Mouse (Mus musculus) CD8-positive naive resting alpha-beta T cell, adult 2 months (primary cell): Measurements from ENCODE around the gene Dnm3.
A peak's percentile ranks its signal among the peaks of the same experiment; 100 is the strongest.

Experiments
- DNase-seq, 2 experiments: peaks; one replicate each; pipeline ENCODE4 v3.0.0; 2022; ENCODE audit warnings: low read depth in 2 of 2, low spot score in 2 of 2

Gene Dnm3

GRCm38 (mm10) chr1:162003729-162004517 is 473.9 kb downstream of the Dnm3 start:
- DNase-seq = no peak

DNA sequence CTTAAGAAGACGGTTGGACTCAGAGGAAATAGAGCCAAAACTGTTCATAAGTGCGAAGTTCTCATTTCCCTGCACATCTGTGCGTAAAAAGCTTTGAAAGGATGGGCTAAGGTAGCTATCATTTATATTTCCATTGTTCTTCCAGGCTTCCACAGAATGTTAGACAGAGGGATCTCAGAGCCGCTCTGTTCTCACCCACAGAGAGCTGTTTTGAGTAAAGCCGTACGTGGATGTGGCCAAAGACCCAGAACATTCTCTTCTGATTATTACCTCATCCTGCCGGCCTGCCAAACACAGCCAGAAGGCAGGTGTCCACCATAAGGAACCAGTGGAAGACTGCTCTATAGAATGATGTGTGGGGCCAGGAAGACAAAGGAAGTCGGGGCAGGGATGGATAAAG is 476.5 kb downstream of the Dnm3 start:
- no peak for DNase-seq

GRCm38 (mm10) chr1:161999882-162000371 is 477.9 kb downstream of the Dnm3 start:
- peak; percentile 52 to 63 for DNase-seq

- DNase-seq = peak in 1 of 2 experiments; percentile 3
Observed at GRCm38 (mm10) chr1:161999338-161999737, 478.5 kb downstream of the Dnm3 start.

- DNase-seq = no peak
Observed at GRCm38 (mm10) chr1:161998781-161999180, 479.1 kb downstream of the Dnm3 start.

- no peak for DNase-seq
Observed at GRCm38 (mm10) chr1:161992389-161992788, 485.4 kb downstream of the Dnm3 start.

DNA sequence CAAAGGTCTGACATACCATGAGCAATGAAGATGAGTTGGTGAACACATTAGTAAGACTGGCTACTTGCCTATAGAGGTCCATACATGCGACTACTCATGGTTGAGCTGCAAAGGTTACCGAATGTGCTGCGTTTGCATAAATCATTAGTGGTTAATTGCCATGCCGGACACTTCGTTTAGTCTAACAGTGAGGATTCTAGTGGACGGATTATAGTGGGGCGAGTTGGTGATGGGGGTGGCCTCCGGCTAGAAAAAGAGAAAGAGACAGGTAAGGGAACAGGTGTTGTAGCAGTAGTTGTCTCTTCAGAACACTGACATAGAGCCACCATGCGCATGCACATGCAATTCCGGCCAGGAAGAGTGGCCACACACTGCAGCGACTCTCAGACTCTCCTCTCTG is 486.0 kb downstream of the Dnm3 start:
- no peak for DNase-seq

- no peak for DNase-seq
Observed at GRCm38 (mm10) chr1:161990684-161991578, 486.9 kb downstream of the Dnm3 start.

DNA sequence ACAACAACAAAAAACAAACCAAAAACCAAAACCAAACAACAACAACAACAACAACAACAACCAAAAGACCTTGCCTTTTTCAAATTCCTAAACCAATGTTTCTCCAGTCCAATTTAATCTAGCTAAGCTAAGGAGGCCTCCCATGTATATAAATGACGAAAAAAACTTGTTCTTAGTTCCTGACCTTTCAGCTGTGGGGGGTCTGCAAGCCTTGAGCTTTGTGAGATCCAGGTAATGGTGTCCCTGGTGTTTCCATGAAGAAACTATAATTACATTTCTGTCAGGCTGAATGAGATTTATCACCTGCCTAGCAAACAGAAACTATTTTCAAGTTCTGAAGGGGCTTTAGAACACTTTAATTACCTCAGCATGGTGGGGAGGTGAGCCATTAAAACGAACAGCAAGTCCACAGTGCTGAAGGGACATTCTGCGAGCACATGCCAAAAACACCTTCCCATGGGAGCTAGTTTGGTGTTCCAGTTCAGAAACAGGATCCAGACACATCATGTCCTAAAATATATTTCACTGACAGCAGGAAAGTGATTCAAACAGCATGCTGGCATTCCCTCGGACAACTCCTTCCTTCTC is 493.8 kb downstream of the Dnm3 start:
- no peak for DNase-seq

- no peak for DNase-seq
Observed at GRCm38 (mm10) chr1:161983451-161983850, 494.4 kb downstream of the Dnm3 start.

DNA sequence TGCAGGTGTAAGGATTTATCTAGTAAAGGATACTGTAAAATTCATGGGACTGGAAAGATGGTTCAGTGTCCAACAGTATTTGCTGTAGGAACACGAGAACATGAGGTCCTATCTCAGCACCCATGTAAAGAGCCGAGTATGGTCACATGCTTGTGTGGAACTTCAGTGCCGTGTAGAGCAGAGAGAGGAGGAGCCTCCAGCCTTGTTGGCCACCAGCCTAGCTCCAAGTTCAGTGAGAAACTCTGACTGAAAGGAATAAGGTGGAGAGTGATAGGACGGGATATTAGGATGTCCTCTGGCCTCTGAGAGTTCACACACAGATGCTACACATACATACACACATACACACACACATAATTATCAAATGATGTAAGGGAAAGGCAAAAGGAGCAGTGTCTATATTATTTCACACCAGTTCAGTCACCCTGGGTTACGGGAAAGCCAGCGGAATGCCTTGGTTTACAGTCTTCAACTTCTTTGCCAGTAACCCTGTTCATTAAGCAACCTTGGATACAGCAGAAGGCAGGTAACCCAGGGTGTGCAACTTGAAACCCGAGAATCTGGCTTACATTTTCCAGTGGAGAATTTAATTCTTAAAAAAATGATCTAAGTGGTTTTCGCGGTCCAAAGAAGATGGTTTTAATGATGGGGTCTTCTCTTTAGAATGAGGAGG is 497.1 kb downstream of the Dnm3 start:
- no peak for DNase-seq

- DNase-seq = no peak
Observed at GRCm38 (mm10) chr1:161980046-161980445, 497.8 kb downstream of the Dnm3 start.

- DNase-seq = no peak
Observed at GRCm38 (mm10) chr1:161979536-161979935, 498.3 kb downstream of the Dnm3 start, which contains the start of gene 4930558K02Rik. Gene 4930558K02Rik (minus strand): TSS chr1:161979636.

DNA sequence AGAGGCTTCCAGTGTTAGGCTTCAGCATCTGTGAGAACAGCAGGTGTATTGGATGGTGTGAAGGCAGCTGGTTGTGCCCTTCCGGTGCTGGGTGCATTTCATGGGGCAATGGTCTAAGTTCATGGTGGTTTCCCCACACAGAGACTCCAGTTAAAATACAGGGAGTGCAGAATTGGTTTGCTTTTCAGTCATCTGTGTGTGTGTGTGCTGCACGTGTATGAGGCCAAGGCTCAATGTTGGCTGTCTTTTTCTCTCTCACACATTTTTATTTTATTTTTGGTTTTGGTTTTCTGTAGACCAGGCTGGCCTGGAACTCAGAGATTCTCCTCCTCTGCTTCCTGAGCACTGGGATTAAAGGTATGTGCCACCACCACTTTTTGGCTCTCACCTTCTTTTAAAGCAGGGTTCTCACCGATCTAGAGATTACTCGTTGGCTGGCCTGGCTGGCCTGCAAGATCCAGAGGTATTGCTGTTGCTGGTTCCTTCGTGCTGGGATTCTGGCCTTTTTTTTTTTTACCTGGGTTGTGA is 499.6 kb downstream of the Dnm3 start:
- DNase-seq = no peak

DNA sequence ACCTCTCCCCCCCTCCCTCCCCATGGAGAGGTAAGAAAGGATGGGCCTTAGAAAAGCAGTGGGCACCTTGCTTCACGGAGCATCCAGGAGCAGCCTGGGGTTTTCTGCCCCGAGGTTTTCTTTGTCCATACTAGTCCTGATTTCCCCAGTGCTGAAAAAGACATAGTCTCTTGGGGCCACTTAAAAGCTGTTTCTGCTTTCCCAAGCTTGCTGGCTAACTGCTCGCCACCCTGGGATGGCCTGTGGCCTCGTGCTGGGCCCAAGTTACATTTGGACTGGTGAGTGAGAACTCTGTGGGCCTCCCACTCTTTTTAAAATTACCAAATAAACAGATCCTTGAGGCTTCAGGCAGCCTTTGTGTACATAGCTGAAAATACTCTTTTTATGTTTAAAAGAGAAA is 500.5 kb downstream of the Dnm3 start:
- DNase-seq = no peak

DNA sequence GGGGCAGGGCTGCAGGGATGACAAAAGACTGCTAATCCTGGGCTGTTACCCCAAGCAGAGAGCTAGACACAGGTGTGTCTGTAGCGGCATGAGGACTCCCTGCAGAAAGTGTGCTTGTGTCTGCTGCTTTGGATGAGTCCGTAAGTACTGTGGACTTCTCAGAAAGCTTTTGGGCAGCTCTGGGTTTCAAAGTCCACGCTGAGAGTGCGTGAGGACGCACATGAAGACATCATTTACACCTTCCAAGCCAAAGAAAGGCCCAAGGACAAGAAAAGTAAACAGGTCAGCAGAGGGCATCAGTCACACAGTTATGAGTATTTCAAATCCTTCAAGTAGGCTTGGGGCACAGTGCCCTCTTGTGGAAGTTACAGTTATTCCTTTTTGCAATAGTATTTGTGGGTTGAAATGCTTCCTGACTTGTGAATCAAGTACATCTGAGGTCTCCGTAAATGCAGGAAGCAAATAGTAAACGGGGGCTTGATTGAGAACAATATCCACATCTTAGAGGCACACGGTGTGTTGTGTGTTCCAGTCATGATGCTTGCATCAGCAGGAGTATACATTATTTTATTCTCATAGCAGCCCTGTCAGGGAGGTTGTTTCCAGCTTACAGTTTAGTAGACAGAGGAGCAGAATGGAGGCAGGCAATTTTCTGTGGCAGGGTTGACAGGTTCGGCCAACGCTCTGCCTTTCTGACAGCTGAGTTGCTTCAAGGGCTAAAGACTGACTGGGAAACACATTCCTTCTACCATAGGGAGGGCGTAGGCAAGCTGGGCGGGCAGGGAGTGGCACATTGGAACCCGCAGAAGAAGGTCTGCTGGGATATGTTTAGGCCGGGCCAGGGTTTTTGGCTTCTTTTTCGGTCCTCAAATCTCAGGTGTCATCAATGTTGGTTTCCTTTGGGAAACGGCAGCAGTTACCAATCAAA is 501.3 kb downstream of the Dnm3 start:
- DNase-seq = peak; percentile 66 to 80

DNA sequence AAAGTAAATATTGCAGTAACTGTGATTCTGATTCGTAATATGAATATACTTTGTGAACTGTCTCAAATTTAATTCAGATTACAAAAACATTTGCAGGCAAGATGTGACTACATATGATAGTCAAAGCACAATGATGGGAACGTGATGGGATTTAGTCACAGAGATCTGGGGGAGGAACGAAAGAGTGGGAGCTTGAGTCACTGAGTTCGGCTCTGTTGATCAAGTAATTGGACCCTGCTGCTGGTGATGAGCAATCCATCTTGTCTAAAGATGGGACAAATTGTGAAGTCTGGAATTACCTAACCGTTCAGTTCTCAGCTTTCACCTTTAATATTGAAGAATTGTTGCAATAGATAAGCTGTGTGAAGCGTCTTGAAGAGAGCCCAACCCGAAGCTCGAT is 505.6 kb downstream of the Dnm3 start:
- DNase-seq = no peak

GRCm38 (mm10) chr1:161970874-161971273 is 507.0 kb downstream of the Dnm3 start:
- no peak for DNase-seq

- peak; percentile 73 to 80 for DNase-seq
Observed at GRCm38 (mm10) chr1:161968589-161969407, 509.0 kb downstream of the Dnm3 start, which contains the start of gene Pigc. Gene Pigc (plus strand): TSS chr1:161969186.
